Comparison of ENCODE assay signal across 13 mouse cellular contexts in genomic region chr3:85588701-85589100, GRCm38 (mm10). TPM values are rescaled to one million over a fixed set of nuclear protein-coding genes. Genes with fewer than 3 reads are reported as not detected.
DNase-seq lines count a peak whose midpoint lies in the region; ATAC-seq and TF ChIP-seq lines count a peak whose summit lies in the region.
"Had no signal": no experiment of that assay in that cellular context is flagged by ENCODE, and none has a peak within 500 bp of the region (broad histone marks: within the 10 kb centered on the region; RNA-seq: fewer than 3 reads in every experiment).

No protein-coding gene starts in this region.

- no peak overlapping the region for H3K4me3 ChIP-seq in lung, embryonic 14.5 days (ENCODE audit: low read depth, low read length)
- H3K4me3 ChIP-seq in intestine, postnatal 0 days (ENCODE audit: low read depth, low read length): no peak overlapping the region
- H3K4me3 ChIP-seq in myocyte: no peak overlapping the region
- H3K4me3 ChIP-seq: embryonic facial prominence, embryonic 10.5 days; midbrain, embryonic 13.5 days had no signal

- TF ChIP-seq CTCF in lung, embryonic 14.5 days (IDR thresholded peaks at IDR 0.05; ENCODE audit: low read depth): no peak
- no peak for TF ChIP-seq CTCF in intestine, postnatal 0 days (IDR thresholded peaks at IDR 0.05; ENCODE audit: low read depth)

- no peaks in the 10 kb centered on the region for H3K27me3 ChIP-seq in lung, embryonic 14.5 days (ENCODE audit: insufficient read depth, low read length)
- no peaks in the 10 kb centered on the region for H3K27me3 ChIP-seq in intestine, postnatal 0 days (replicated peaks; ENCODE audit: control insufficient read depth, insufficient read depth, low read length)
- H3K27me3 ChIP-seq in myocyte (ENCODE audit: control insufficient read depth, insufficient read depth, insufficient read length): no peaks in the 10 kb centered on the region
- H3K27me3 ChIP-seq: midbrain, embryonic 13.5 days had no signal

- H3K9me3 ChIP-seq in lung, embryonic 14.5 days (ENCODE audit: low read depth, low read length): no peaks in the 10 kb centered on the region
- no peaks in the 10 kb centered on the region for H3K9me3 ChIP-seq in intestine, postnatal 0 days (ENCODE audit: control insufficient read depth)
- H3K9me3 ChIP-seq: embryonic facial prominence, embryonic 10.5 days; midbrain, embryonic 13.5 days had no signal

- no peak for DNase-seq in frontal cortex, postnatal 36 days (ENCODE audit: low spot score in 2 of 2)
- no peak for DNase-seq in lung, embryonic 14.5 days
- no peak for DNase-seq in lung, postnatal 36 days
- no peak for DNase-seq in right cerebral cortex, adult 18-20 months
- DNase-seq: cerebellum, postnatal 10 days; heart, postnatal 4 days had no signal

- no peaks in the 10 kb centered on the region for H3K79me2 ChIP-seq in myocyte (ENCODE audit: control insufficient read depth, insufficient read depth)

- no peaks in the 10 kb centered on the region for H3K36me3 ChIP-seq in lung, embryonic 14.5 days (ENCODE audit: insufficient read depth)
- H3K36me3 ChIP-seq in intestine, postnatal 0 days (ENCODE audit: control insufficient read depth, insufficient read depth): no peaks in the 10 kb centered on the region
- H3K36me3 ChIP-seq in myocyte (ENCODE audit: control insufficient read depth, insufficient read depth): no peaks in the 10 kb centered on the region
- H3K36me3 ChIP-seq: embryonic facial prominence, embryonic 10.5 days; midbrain, embryonic 13.5 days had no signal

- H3K27ac ChIP-seq in lung, embryonic 14.5 days (ENCODE audit: low read depth): no peak overlapping the region
- peak overlapping the region; percentile 36 for H3K27ac ChIP-seq in intestine, postnatal 0 days (ENCODE audit: low read depth, low read length)
- H3K27ac ChIP-seq: embryonic facial prominence, embryonic 10.5 days; midbrain, embryonic 13.5 days had no signal

- H3K4me2 ChIP-seq in lung, embryonic 14.5 days: no peak overlapping the region
- H3K4me2 ChIP-seq in intestine, postnatal 0 days (replicated peaks; ENCODE audit: low read depth): no peak overlapping the region
- H3K4me2 ChIP-seq in myocyte (ENCODE audit: low read depth): peak overlapping the region; percentile 78
- H3K4me2 ChIP-seq: midbrain, embryonic 13.5 days had no signal

- no peak overlapping the region for H3ac ChIP-seq in myocyte (ENCODE audit: control insufficient read depth, insufficient read length)

- no peak for TF ChIP-seq POLR2A in myocyte (IDR thresholded peaks at IDR 0.05; ENCODE audit: insufficient read length, low read depth)

- WGBS in lung, embryonic 14.5 days: 21% methylated on average over 2 of the region's 2 CpGs
- 26% methylated on average over 2 of the region's 2 CpGs for WGBS in intestine, postnatal 0 days

- no peaks in the 10 kb centered on the region for H3K4me1 ChIP-seq in lung, embryonic 14.5 days (ENCODE audit: insufficient read depth)
- 0 out of 2 replicates have a peak, but pooled peaks cover 3% of the 10 kb centered on the region for H3K4me1 ChIP-seq in intestine, postnatal 0 days (replicated peaks; ENCODE audit: control insufficient read depth, insufficient read depth, low read length)
- H3K4me1 ChIP-seq: embryonic facial prominence, embryonic 10.5 days; midbrain, embryonic 13.5 days had no signal

- peak; percentile 46 for ATAC-seq in frontal cortex, adult (ENCODE audit: low TSS enrichment)
- 0 out of 2 replicates have a peak, but pooled peaks have one; percentile 35 for ATAC-seq in lung, embryonic 14.5 days (ENCODE audit: insufficient read depth)
- peak; percentile 71 for ATAC-seq in intestine, postnatal 0 days
- ATAC-seq in activated CD4-positive, CD25-positive, alpha-beta regulatory T cell, adult 4 months: no peak
- ATAC-seq: inflammation-experienced regulatory T-cells, adult 6 months; midbrain, embryonic 13.5 days had no signal

- no peak overlapping the region for H3K9ac ChIP-seq in lung, embryonic 14.5 days
- H3K9ac ChIP-seq in intestine, postnatal 0 days (ENCODE audit: low read depth, low read length): no peak overlapping the region
- H3K9ac ChIP-seq: midbrain, embryonic 13.5 days had no signal

TF ChIP-seq in myocyte, 11 proteins besides CTCF, POLR2A, EP300 and RAD21:
- TF ChIP-seq TCF12 (IDR thresholded peaks at IDR 0.05; ENCODE audit: insufficient read depth, poor library complexity, severe bottlenecking) (no peak), MYOD1 (IDR thresholded peaks at IDR 0.05; ENCODE audit: control insufficient read depth in 1 of 3, insufficient read length in 2 of 3, low read depth in 2 of 3) (peak; percentile 62 to 87 (median 79)), TCF3 (IDR thresholded peaks at IDR 0.05; ENCODE audit: insufficient read length, low read depth) (no peak), REST (IDR thresholded peaks at IDR 0.05; ENCODE audit: insufficient read depth, insufficient read length) (no peak), MYOG (IDR thresholded peaks at IDR 0.05; ENCODE audit: control insufficient read depth in 1 of 3, insufficient read depth in 1 of 3, insufficient read length in 2 of 3, low read depth in 2 of 3) (peak in 1 of 3 experiments; percentile 10)

RNA-seq across cellular contexts. Expression of gene Gatb, which starts 14.8 kb away (rescaled TPM):
- polyA plus RNA-seq in lung, embryonic 14.5 days (2014; fragmentation: Nextera tagmentation; extraction: Ambion mirVana): 18.2 and 21.2 TPM in 2 replicates
- 11.2 and 12.4 TPM in 2 replicates for polyA plus RNA-seq in intestine, postnatal 0 days (2015; fragmentation: Nextera tagmentation; extraction: Ambion mirVana)
- 14.3 TPM for polyA plus RNA-seq in myocyte (2012; fragmentation: generic; extraction: Trizol)
- 10 to 100 TPM; 13.4 to 14.6 TPM for polyA plus RNA-seq in activated CD4-positive, CD25-positive, alpha-beta regulatory T cell, adult 4 months (2017; shearing (Covaris generic))
